Mouse (Mus musculus) G1E (cell line): ENCODE data around the gene Sec22b.

Experiments
- CTCF ChIP-seq: IDR thresholded peaks from 2 replicates; pipeline ENCODE4 v1.5.1; 2012; ENCODE audit warnings: low read depth, low read length, inconsistent platforms, mixed read lengths
- GATA1 ChIP-seq: IDR thresholded peaks from 2 replicates; pipeline ENCODE4 v1.6.1; 2012; ENCODE audit warnings: borderline replicate concordance, low read length, inconsistent platforms, mixed read lengths
- GATA2 ChIP-seq: IDR thresholded peaks from 2 replicates; pipeline ENCODE4 v1.6.1; 2012; ENCODE audit warnings: low read depth, low read length, inconsistent platforms, borderline replicate concordance
- POLR2AphosphoS5 ChIP-seq: IDR thresholded peaks from 2 replicates; pipeline ENCODE4 v1.6.1; 2012; ENCODE audit warnings: low read depth, low read length, inconsistent platforms; ENCODE audit not compliant: insufficient replicate concordance

GRCm38 (mm10) chr3:97971117-97971516 is 70.1 kb downstream of the Sec22b start:
- TF ChIP-seq CTCF (no peak), POLR2AphosphoS5 (no peak), GATA1 (no peak), GATA2 (no peak)
